Mouse (Mus musculus): ENCODE data around the gene Slc30a7. TPM values are rescaled to one million over a fixed set of nuclear protein-coding genes. Genes with fewer than 3 reads are reported as not detected.
A peak's percentile ranks its signal among the peaks of the same experiment; 100 is the strongest.

Gene Slc30a7
- total and polyA plus RNA-seq, 2 experiments from 2014 or later, result 10.7 to 39.1 TPM

- 36% methylated on average over 4 of the region's 4 CpGs for WGBS
- no peak overlapping the region for H3K4me3 ChIP-seq (ENCODE audit: low read depth, low read length)
- ATAC-seq, result no peak
Observed at GRCm38 (mm10) chr3:115962028-115962415, 45.2 kb downstream of the Slc30a7 start.

GRCm38 (mm10) chr3:115961311-115962027 lies 45.7 kb downstream of the Slc30a7 start:
- no peak for DNase-seq
- H3K4me2 ChIP-seq (ENCODE audit: low read depth), result no peak overlapping the region
- no peak overlapping the region for H3K4me3 ChIP-seq (ENCODE audit: low read depth, low read length)
- H3K9me3 ChIP-seq (ENCODE audit: low read length), result no peaks in the 10 kb centered on the region
- H3K9ac ChIP-seq, result no peak overlapping the region
- WGBS, result 66% methylated on average over 11 of the region's 11 CpGs
- no peak for TF ChIP-seq CTCF (IDR thresholded peaks at IDR 0.05; ENCODE audit: low read depth)
- H3K36me3 ChIP-seq (ENCODE audit: insufficient read depth), result peaks cover 21% of the 10 kb centered on the region; the same call in 1 of the 2 replicates
- H3K27me3 ChIP-seq (ENCODE audit: insufficient read depth, low read length), result no peaks in the 10 kb centered on the region
- no peak overlapping the region for H3K27ac ChIP-seq (ENCODE audit: low read depth, low read length)
- H3K4me1 ChIP-seq (ENCODE audit: insufficient read depth), result no peaks in the 10 kb centered on the region
- no peak for ATAC-seq

More at GRCm38 (mm10) chr3:115962028-115962415, 45.2 kb downstream of the Slc30a7 start:
- H3K4me2 ChIP-seq (ENCODE audit: low read depth), result no peak overlapping the region
- H3K27ac ChIP-seq (ENCODE audit: low read depth, low read length), result no peak overlapping the region
- no peaks in the 10 kb centered on the region for H3K4me1 ChIP-seq (ENCODE audit: insufficient read depth)
- TF ChIP-seq CTCF (IDR thresholded peaks at IDR 0.05; ENCODE audit: low read depth), result no peak
- no peaks in the 10 kb centered on the region for H3K27me3 ChIP-seq (ENCODE audit: insufficient read depth, low read length)
- no peak overlapping the region for H3K9ac ChIP-seq
- no peaks in the 10 kb centered on the region for H3K9me3 ChIP-seq (ENCODE audit: low read length)
- DNase-seq, result no peak
- peaks cover 21% of the 10 kb centered on the region; the same call in 1 of the 2 replicates for H3K36me3 ChIP-seq (ENCODE audit: insufficient read depth)

GRCm38 (mm10) chr3:115957223-115957622 lies 50.0 kb downstream of the Slc30a7 start:
- no peak overlapping the region for H3K4me3 ChIP-seq (ENCODE audit: low read depth, low read length)
- H3K4me1 ChIP-seq (ENCODE audit: insufficient read depth), result no peaks in the 10 kb centered on the region
- 96% methylated on average over 7 of the region's 7 CpGs for WGBS
- H3K27ac ChIP-seq (ENCODE audit: low read depth, low read length), result no peak overlapping the region
- H3K27me3 ChIP-seq (ENCODE audit: insufficient read depth, low read length), result no peaks in the 10 kb centered on the region
- no peak overlapping the region for H3K4me2 ChIP-seq (ENCODE audit: low read depth)
- no peaks in the 10 kb centered on the region for H3K9me3 ChIP-seq (ENCODE audit: low read length)
- DNase-seq (no peak), ATAC-seq (no peak)
- no peak overlapping the region for H3K9ac ChIP-seq
- peaks cover 42% of the 10 kb centered on the region for H3K36me3 ChIP-seq (ENCODE audit: insufficient read depth)
- no peak for TF ChIP-seq CTCF (IDR thresholded peaks at IDR 0.05; ENCODE audit: low read depth)

- Histone ChIP-seq H3K4me2 (ENCODE audit: low read depth) (no peak overlapping the region), H3K4me3 (ENCODE audit: low read depth, low read length) (no peak overlapping the region), H3K36me3 (ENCODE audit: insufficient read depth) (peaks cover 41% of the 10 kb centered on the region), H3K27me3 (ENCODE audit: insufficient read depth, low read length) (no peaks in the 10 kb centered on the region), H3K27ac (ENCODE audit: low read depth, low read length) (no peak overlapping the region), H3K9ac (no peak overlapping the region), H3K9me3 (ENCODE audit: low read length) (no peaks in the 10 kb centered on the region), H3K4me1 (ENCODE audit: insufficient read depth) (no peaks in the 10 kb centered on the region)
- no peak for TF ChIP-seq CTCF (IDR thresholded peaks at IDR 0.05; ENCODE audit: low read depth)
- ATAC-seq (no peak), DNase-seq (no peak)
- 73% methylated on average over 3 of the region's 3 CpGs for WGBS
Observed at GRCm38 (mm10) chr3:115953088-115953487, 54.1 kb downstream of the Slc30a7 start.

- TF ChIP-seq CTCF (IDR thresholded peaks at IDR 0.05; ENCODE audit: low read depth), result no peak
- Histone ChIP-seq H3K4me3 (ENCODE audit: low read depth, low read length) (no peak overlapping the region), H3K9me3 (ENCODE audit: low read length) (no peaks in the 10 kb centered on the region), H3K27ac (ENCODE audit: low read depth, low read length) (no peak overlapping the region), H3K27me3 (ENCODE audit: insufficient read depth, low read length) (no peaks in the 10 kb centered on the region), H3K9ac (no peak overlapping the region), H3K36me3 (ENCODE audit: insufficient read depth) (peaks cover 39% of the 10 kb centered on the region), H3K4me2 (ENCODE audit: low read depth) (no peak overlapping the region), H3K4me1 (ENCODE audit: insufficient read depth) (no peaks in the 10 kb centered on the region)
- ATAC-seq, result no peak
- DNase-seq, result no peak
- 79% methylated on average over 4 of the region's 4 CpGs for WGBS
Observed at GRCm38 (mm10) chr3:115952356-115952755, 54.9 kb downstream of the Slc30a7 start.

GRCm38 (mm10) chr3:115951221-115951620 lies 56.0 kb downstream of the Slc30a7 start:
- DNase-seq, result no peak
- H3K4me2 ChIP-seq (ENCODE audit: low read depth), result no peak overlapping the region
- TF ChIP-seq CTCF (IDR thresholded peaks at IDR 0.05; ENCODE audit: low read depth), result no peak
- no peak overlapping the region for H3K9ac ChIP-seq
- no peak overlapping the region for H3K27ac ChIP-seq (ENCODE audit: low read depth, low read length)
- no peak for ATAC-seq
- no peak overlapping the region for H3K4me3 ChIP-seq (ENCODE audit: low read depth, low read length)
- no peaks in the 10 kb centered on the region for H3K9me3 ChIP-seq (ENCODE audit: low read length)
- H3K36me3 ChIP-seq (ENCODE audit: insufficient read depth), result peaks cover 40% of the 10 kb centered on the region
- no peaks in the 10 kb centered on the region for H3K27me3 ChIP-seq (ENCODE audit: insufficient read depth, low read length)
- no peaks in the 10 kb centered on the region for H3K4me1 ChIP-seq (ENCODE audit: insufficient read depth)
- WGBS, result 50% methylated on average over 3 of the region's 3 CpGs

GRCm38 (mm10) chr3:115949921-115950877 lies 57.0 kb downstream of the Slc30a7 start:
- ATAC-seq (peak; percentile 18), DNase-seq (no peak)
- H3K27ac ChIP-seq (ENCODE audit: low read depth, low read length), result no peak overlapping the region
- 58% methylated on average over 6 of the region's 6 CpGs for WGBS
- no peak overlapping the region for H3K9ac ChIP-seq
- H3K4me3 ChIP-seq (ENCODE audit: low read depth, low read length), result no peak overlapping the region
- H3K9me3 ChIP-seq (ENCODE audit: low read length), result no peaks in the 10 kb centered on the region
- peaks cover 37% of the 10 kb centered on the region for H3K36me3 ChIP-seq (ENCODE audit: insufficient read depth)
- H3K4me1 ChIP-seq (ENCODE audit: insufficient read depth), result no peaks in the 10 kb centered on the region
- H3K4me2 ChIP-seq (ENCODE audit: low read depth), result no peak overlapping the region
- no peaks in the 10 kb centered on the region for H3K27me3 ChIP-seq (ENCODE audit: insufficient read depth, low read length)
- TF ChIP-seq CTCF (IDR thresholded peaks at IDR 0.05; ENCODE audit: low read depth), result no peak

Data from forebrain, postnatal 0 days (tissue).